Mouse (Mus musculus) cerebellum, adult 9-11 months (tissue): Measurements from ENCODE around the gene Capg.

Source experiments
- DNase-seq: peaks from one replicate; pipeline ENCODE4 v3.0.0; 2022

Capg gene

GRCm38 (mm10) chr6:72571826-72572225, 27.6 kb downstream of the Capg start:
- DNase-seq = no peak

- no peak for DNase-seq
Measured at GRCm38 (mm10) chr6:72576041-72576440, 31.9 kb downstream of the Capg start.

DNA sequence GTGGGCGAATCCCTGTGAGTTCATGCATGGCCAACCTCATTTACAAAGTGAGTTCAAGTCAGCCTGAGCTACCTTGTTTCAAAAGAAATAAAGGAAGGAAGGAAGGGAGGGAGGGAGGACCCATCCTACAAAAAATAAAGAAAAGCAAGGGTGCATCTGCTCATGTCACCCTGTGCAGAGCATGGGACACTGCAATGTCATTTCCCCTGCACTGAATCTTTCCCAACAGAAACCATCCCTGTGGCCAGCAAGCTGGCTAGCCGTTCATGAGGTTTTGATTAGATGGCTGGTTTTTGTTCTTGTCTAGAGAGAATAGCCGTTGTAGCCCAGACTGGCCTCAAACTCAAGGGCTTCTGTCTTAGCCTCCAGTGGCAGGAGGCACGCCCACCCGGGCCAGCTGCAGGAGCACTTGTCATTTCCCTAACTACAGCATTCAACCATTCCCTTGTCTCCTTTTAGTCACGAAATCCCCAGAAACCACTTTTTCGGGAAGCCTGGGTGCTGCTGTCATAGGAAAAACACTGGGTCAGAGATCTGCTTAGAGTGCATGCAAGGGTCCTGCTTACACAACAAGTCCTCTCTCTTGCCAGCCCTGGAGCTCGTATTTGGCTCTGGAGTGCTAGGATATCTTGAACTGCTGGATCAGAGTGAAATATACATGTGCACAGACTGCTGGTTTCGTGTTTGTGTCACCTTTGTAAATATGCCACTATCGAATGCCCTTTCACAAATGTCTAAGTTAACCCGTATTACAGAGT, 37.6 kb downstream of the Capg start:
- DNase-seq = no peak

- DNase-seq = no peak
Measured at GRCm38 (mm10) chr6:72583211-72583839, 39.1 kb downstream of the Capg start.

GRCm38 (mm10) chr6:72584154-72584553, 40.0 kb downstream of the Capg start:
- DNase-seq = no peak

DNA sequence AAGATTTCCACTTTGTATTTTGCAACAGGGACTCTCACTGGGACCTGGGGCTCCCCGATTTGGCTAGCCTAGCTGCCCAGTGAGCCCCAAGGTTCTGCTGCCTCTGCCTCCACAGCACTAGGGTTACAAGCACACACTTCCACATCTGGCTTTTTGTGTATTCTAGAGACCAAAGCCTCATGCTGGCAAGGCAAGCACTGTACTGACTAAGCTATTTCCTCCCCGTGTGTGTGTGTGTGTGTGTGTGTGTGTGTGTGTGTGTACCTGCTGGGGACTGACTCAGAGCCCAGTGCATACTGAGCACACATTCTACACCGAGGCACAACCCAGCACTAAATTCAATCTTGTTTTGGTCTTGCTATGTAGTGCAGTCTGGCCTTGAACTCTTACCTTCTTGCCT, 42.5 kb downstream of the Capg start:
- no peak for DNase-seq

- no peak for DNase-seq
Measured at GRCm38 (mm10) chr6:72588307-72588706, 44.1 kb downstream of the Capg start.

DNA sequence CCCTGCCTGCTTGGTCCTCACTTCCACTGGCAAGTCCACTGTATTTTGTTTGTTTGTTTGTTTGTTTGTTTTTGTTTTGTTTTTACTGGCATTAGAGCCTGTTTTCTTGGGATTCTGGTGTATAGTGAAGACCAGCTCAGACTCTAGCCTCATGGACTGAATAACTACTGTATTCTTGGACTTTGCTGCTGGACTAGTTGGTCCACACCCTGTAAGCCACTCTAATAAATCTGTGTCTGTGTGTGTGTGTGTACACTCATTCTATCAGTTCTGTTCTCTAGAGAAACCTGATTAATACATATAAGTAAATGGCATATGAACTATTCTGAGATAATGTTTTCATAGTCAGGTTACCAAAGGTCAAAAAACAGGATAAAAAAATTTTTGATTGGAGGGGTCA, 45.9 kb downstream of the Capg start:
- no peak for DNase-seq

GRCm38 (mm10) chr6:72593011-72593803, 49.0 kb downstream of the Capg start:
- DNase-seq = peak; percentile 36

DNA sequence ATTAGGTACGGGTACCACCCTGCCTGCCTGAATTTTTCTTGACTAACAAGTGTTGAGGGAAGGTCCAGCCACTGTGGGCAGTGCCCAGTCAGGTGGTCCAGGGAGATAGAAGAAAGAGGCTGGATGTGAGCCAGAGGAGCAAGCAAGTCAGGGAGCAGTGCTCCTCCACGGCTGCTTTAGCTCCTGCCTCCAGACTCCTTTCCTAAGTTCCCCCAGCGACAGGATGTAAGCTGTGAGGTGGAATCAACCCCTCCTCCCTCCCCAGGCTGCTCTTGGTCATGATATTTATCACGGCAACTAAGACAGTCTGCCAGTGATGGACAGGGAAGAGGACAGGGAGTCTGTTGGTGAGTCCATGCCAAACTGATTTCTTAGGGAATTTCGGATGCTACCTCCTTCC, 49.7 kb downstream of the Capg start:
- DNase-seq = no peak

DNA sequence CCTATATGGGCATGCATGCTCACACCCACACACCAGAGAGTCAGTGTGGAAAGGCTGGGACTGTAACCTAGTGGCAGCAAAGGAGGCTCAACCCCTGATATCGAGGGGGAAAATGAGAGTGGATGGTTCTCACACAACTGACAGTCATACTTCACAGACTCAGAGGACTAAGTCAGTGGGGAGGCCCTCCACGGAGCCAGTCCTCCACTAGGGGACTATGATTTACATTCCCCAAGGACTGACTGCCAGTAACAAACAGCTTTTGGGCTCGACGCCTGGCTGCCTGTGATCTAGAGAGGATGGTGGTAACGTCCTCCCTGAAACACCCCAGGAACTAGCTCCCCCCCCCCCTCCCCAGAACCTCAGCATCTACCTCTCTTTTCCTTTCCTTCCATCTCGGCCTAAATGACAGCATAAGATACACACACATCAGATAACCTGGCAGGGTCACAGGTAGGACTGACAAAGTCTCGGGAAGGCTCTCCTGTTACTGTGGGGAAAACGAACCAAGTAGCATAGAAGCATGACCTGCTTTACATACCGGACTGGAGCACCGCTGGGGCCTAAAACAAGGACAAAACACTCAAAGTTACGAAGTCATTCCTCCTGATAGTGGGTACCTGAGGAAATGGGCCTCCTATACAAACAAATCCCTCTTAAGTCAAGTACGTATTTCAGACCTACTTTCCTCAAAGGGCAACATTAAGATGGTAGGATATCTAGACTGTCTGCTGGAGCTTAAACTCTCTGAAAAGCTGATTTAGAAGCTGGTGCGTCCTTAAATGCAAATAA, 53.1 kb downstream of the Capg start:
- peak; percentile 43 for DNase-seq

GRCm38 (mm10) chr6:72597956-72598753, 54.0 kb downstream of the Capg start, which contains the start of the genes Elmod3 and Retsat:
TSS of gene Elmod3 (minus strand) at chr6:72598413.
TSS of gene Retsat (plus strand) at chr6:72598475.
- peak; percentile 93 for DNase-seq

DNA sequence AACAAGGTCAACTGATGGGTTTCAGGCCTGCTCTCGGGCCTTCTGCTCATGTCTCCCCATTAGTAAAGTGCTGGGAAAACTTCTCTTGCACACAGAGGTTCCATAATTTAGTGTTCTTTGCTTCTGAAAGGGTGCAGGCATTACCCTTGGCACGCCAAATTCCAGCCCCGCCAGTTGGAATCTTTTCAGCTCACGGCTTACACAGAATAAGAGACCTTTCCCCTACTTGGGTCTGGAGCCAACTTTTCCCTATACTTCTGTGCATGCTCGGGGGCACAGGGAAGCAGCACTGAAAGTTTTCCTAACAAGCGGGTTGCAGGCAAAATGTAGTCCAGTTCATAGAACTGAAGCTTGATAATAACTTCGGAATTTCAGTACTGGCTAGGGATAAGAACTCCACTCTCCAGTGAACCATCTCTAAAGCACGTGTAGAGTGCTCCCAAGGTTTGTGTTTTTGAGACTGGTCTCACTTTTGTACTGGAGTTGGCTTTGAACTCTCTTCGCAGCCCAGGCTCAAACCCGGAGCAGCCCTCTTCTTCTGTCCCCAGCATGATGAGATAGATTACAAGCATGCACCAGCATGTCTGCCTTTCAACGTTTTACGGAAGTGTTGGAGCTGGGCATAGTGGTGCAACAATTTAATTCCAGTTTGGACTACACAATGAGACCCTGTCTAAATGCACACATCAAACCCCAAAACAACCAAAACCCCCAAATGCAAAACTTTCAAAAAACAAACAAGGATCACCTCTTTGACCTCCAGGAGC, 54.8 kb downstream of the Capg start:
- peak; percentile 76 for DNase-seq

GRCm38 (mm10) chr6:72600216-72600615, 56.0 kb downstream of the Capg start:
- no peak for DNase-seq

GRCm38 (mm10) chr6:72600771-72601170, 56.6 kb downstream of the Capg start:
- no peak for DNase-seq

- DNase-seq = peak; percentile 67
Measured at GRCm38 (mm10) chr6:72601732-72602131, 57.5 kb downstream of the Capg start.

DNA sequence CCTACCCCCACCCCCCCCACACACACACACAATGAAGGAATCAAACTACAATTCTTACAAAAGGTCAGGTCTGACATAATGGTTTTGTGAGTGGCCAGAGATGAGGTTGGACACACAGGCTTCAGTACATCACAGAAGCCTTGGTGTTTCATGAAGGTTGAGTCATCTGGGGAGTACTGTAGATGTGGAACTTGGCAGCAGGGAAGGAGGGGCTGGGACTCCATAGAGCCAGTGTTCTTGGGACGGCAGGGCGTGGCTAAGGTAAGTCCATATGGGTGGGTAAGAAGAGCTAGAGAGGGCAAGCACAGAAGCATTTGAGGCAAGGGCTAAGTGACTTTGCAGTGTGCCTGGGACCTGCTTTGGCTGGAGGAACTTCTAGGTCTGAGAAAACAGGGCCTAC, 59.9 kb downstream of the Capg start:
- DNase-seq = no peak

DNA sequence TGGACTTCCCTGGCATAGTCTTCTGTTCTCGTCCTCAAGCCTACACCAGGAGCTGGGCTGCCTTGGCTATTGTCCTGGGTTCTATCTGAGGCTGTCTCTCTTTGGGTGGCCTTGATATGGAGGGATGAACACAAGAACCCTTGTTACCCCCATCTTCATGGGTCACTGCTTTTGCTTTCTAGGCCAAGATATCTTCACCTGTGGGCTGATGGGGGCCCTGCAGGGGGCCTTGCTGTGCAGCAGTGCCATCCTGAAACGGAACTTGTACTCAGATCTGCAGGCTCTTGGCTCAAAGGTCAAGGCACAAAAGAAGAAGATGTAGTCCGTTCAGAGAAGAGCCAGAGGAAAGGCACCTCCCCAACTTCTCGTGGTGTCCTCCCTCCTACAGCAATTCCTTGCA, 62.9 kb downstream of the Capg start:
- DNase-seq = no peak

GRCm38 (mm10) chr6:72607676-72608075, 63.5 kb downstream of the Capg start:
- DNase-seq = no peak

- no peak for DNase-seq
Measured at GRCm38 (mm10) chr6:72608662-72609184, 64.5 kb downstream of the Capg start.

- DNase-seq = no peak
Measured at GRCm38 (mm10) chr6:72610261-72610660, 66.1 kb downstream of the Capg start.
